Mouse (Mus musculus) CH12.LX (cell line): ENCODE measurements around the gene Zfp445.

ENCODE experiments used
- ETS1 ChIP-seq: conservative IDR thresholded peaks from 2 replicates; pipeline ENCODE4 v1.6.1; 2012; ENCODE audit warnings: low read depth, mild to moderate bottlenecking, inconsistent platforms, low read length, improper control_type of control experiment, moderate library complexity
- PAX5 ChIP-seq: IDR thresholded peaks from 2 replicates; pipeline ENCODE4 v1.6.1; 2012; ENCODE audit warnings: low read length, inconsistent platforms, mixed read lengths
- ZNF384 ChIP-seq: IDR thresholded peaks from 2 replicates; pipeline ENCODE4 v1.6.1; 2012; ENCODE audit warnings: low read depth, low read length, improper control_type of control experiment, inconsistent platforms

GRCm38 (mm10) chr9:122843760-122844159 is 22.0 kb downstream of the Zfp445 start, which contains the start of gene Gm35549:
- TF ChIP-seq ETS1 (no peak), ZNF384 (no peak), PAX5 (no peak)
